Mouse (Mus musculus): ENCODE data around the gene Irak1bp1. TPM values are rescaled to one million over a fixed set of nuclear protein-coding genes. Genes with fewer than 3 reads are reported as not detected.
A peak's percentile ranks its signal among the peaks of the same experiment; 100 is the strongest.

Gene Irak1bp1
- polyA plus RNA-seq, 1 experiment from 2014 or later: 31.3 TPM

- H3K4me1 ChIP-seq (ENCODE audit: control insufficient read depth, insufficient read depth, low read length): 0 out of 2 replicates have a peak, but pooled peaks cover 2% of the 10 kb centered on the region
- ATAC-seq (ENCODE audit: insufficient number of reproducible peaks, low FRiP score, low TSS enrichment, low read depth): no peak
- no peak overlapping the region for H3K4me2 ChIP-seq (ENCODE audit: low read depth, severe bottlenecking)
- no peaks in the 10 kb centered on the region for H3K9me3 ChIP-seq (ENCODE audit: control insufficient read depth, low read length)
- no peak overlapping the region for H3K27ac ChIP-seq (replicated peaks; ENCODE audit: low read depth, low read length)
- H3K36me3 ChIP-seq (ENCODE audit: control insufficient read depth, insufficient read depth, low read length): no peaks in the 10 kb centered on the region
- H3K9ac ChIP-seq (ENCODE audit: low read length): no peak overlapping the region
- no peak for DNase-seq (ENCODE audit: low spot score)
- H3K27me3 ChIP-seq (ENCODE audit: control insufficient read depth, insufficient read depth, low read length): no peaks in the 10 kb centered on the region
- WGBS: 96% methylated on average over 6 of the region's 6 CpGs
- H3K4me3 ChIP-seq (ENCODE audit: low read depth, low read length): no peak overlapping the region
Observed at GRCm38 (mm10) chr9:82826426-82826825, 2.9 kb upstream of the Irak1bp1 start.

- H3K4me2 ChIP-seq (ENCODE audit: low read depth, severe bottlenecking): peak overlapping the region; percentile 47
- DNase-seq (ENCODE audit: low spot score): peak; percentile 93
- WGBS: under 1% methylated on average over 65 of the region's 65 CpGs
- peak overlapping the region; percentile 75 for H3K4me3 ChIP-seq (ENCODE audit: low read depth, low read length)
- H3K27me3 ChIP-seq (ENCODE audit: control insufficient read depth, insufficient read depth, low read length): no peaks in the 10 kb centered on the region
- 0 out of 2 replicates have a peak, but pooled peaks cover 2% of the 10 kb centered on the region for H3K4me1 ChIP-seq (ENCODE audit: control insufficient read depth, insufficient read depth, low read length)
- H3K9ac ChIP-seq (ENCODE audit: low read length): peak overlapping the region; percentile 87
- H3K36me3 ChIP-seq (ENCODE audit: control insufficient read depth, insufficient read depth, low read length): no peaks in the 10 kb centered on the region
- no peaks in the 10 kb centered on the region for H3K9me3 ChIP-seq (ENCODE audit: control insufficient read depth, low read length)
- ATAC-seq (ENCODE audit: insufficient number of reproducible peaks, low FRiP score, low TSS enrichment, low read depth): peak; percentile 92
- H3K27ac ChIP-seq (replicated peaks; ENCODE audit: low read depth, low read length): peak overlapping the region; percentile 89
Observed at GRCm38 (mm10) chr9:82829693-82830430, 522 bp downstream of the Irak1bp1 start.

DNA sequence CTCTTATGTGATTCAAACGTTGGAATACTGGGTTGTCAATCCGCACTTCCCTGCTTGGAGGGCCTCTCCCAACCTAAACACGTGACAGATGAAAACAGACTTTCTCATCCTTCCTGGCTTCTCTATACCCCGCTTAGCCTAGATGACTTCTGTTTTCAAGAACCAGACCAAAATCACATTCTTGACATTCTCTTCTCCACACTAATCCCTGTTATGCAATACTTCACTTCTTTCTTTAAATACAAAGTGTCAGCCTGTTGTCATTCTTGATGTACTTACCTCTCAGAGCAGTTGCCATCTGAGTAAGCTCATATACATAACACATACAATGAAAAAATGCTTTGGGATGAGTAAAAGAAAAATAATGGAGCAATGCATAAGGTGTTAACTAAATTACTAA is 2.6 kb downstream of the Irak1bp1 start:
- Histone ChIP-seq H3K27me3 (ENCODE audit: control insufficient read depth, insufficient read depth, low read length) (no peaks in the 10 kb centered on the region), H3K4me3 (ENCODE audit: low read depth, low read length) (no peak overlapping the region), H3K9me3 (ENCODE audit: control insufficient read depth, low read length) (no peaks in the 10 kb centered on the region), H3K4me1 (ENCODE audit: control insufficient read depth, insufficient read depth, low read length) (0 out of 2 replicates have a peak, but pooled peaks cover 2% of the 10 kb centered on the region), H3K4me2 (ENCODE audit: low read depth, severe bottlenecking) (no peak overlapping the region), H3K27ac (replicated peaks; ENCODE audit: low read depth, low read length) (no peak overlapping the region), H3K36me3 (ENCODE audit: control insufficient read depth, insufficient read depth, low read length) (no peaks in the 10 kb centered on the region), H3K9ac (ENCODE audit: low read length) (no peak overlapping the region)
- 80% methylated on average over 4 of the region's 4 CpGs for WGBS
- DNase-seq (ENCODE audit: low spot score): no peak
- no peak for ATAC-seq (ENCODE audit: insufficient number of reproducible peaks, low FRiP score, low TSS enrichment, low read depth)

DNA sequence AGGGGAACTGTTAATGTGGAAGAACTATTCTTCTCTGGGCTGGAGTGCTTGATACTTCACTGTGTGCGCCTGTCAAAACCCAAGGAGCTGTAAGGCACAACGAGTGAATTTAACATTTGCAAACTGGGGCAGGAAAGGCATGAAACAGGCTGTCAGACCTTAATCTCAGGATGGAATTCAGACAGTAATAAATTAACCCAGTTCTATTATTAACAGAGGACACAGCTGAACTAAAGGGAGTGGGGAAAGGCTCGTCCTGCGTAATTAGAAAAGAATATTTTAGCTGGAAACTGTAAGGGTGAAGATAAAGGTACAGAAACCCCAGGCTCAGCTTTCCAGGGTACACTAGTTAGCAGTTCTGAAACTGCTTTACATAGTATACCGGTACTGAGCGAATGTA is 6.6 kb downstream of the Irak1bp1 start:
- ATAC-seq (ENCODE audit: insufficient number of reproducible peaks, low FRiP score, low TSS enrichment, low read depth) (no peak), DNase-seq (ENCODE audit: low spot score) (no peak)
- WGBS: 78% methylated on average over 6 of the region's 6 CpGs
- Histone ChIP-seq H3K27ac (replicated peaks; ENCODE audit: low read depth, low read length) (no peak overlapping the region), H3K4me2 (ENCODE audit: low read depth, severe bottlenecking) (no peak overlapping the region), H3K27me3 (ENCODE audit: control insufficient read depth, insufficient read depth, low read length) (no peaks in the 10 kb centered on the region), H3K4me3 (ENCODE audit: low read depth, low read length) (no peak overlapping the region), H3K9ac (ENCODE audit: low read length) (no peak overlapping the region), H3K4me1 (ENCODE audit: control insufficient read depth, insufficient read depth, low read length) (no peaks in the 10 kb centered on the region), H3K9me3 (ENCODE audit: control insufficient read depth, low read length) (no peaks in the 10 kb centered on the region), H3K36me3 (ENCODE audit: control insufficient read depth, insufficient read depth, low read length) (no peaks in the 10 kb centered on the region)

GRCm38 (mm10) chr9:82842671-82843070 is 13.3 kb downstream of the Irak1bp1 start:
- ATAC-seq (ENCODE audit: insufficient number of reproducible peaks, low FRiP score, low TSS enrichment, low read depth): no peak
- H3K36me3 ChIP-seq (ENCODE audit: control insufficient read depth, insufficient read depth, low read length): no peaks in the 10 kb centered on the region

GRCm38 (mm10) chr9:82854040-82854439 is 24.7 kb downstream of the Irak1bp1 start:
- 59% methylated on average over 2 of the region's 2 CpGs for WGBS
- DNase-seq (ENCODE audit: low spot score): peak; percentile 42
- Histone ChIP-seq H3K9ac (ENCODE audit: low read length) (no peak overlapping the region), H3K4me2 (ENCODE audit: low read depth, severe bottlenecking) (no peak overlapping the region), H3K4me1 (ENCODE audit: control insufficient read depth, insufficient read depth, low read length) (no peaks in the 10 kb centered on the region), H3K27ac (replicated peaks; ENCODE audit: low read depth, low read length) (no peak overlapping the region), H3K27me3 (ENCODE audit: control insufficient read depth, insufficient read depth, low read length) (no peaks in the 10 kb centered on the region), H3K9me3 (ENCODE audit: control insufficient read depth, low read length) (no peaks in the 10 kb centered on the region), H3K36me3 (ENCODE audit: control insufficient read depth, insufficient read depth, low read length) (no peaks in the 10 kb centered on the region), H3K4me3 (ENCODE audit: low read depth, low read length) (no peak overlapping the region)
- no peak for ATAC-seq (ENCODE audit: insufficient number of reproducible peaks, low FRiP score, low TSS enrichment, low read depth)

More at GRCm38 (mm10) chr9:82842671-82843070, 13.3 kb downstream of the Irak1bp1 start:
- Histone ChIP-seq H3K4me3 (ENCODE audit: low read depth, low read length) (no peak overlapping the region), H3K27ac (replicated peaks; ENCODE audit: low read depth, low read length) (no peak overlapping the region), H3K27me3 (ENCODE audit: control insufficient read depth, insufficient read depth, low read length) (no peaks in the 10 kb centered on the region), H3K4me2 (ENCODE audit: low read depth, severe bottlenecking) (no peak overlapping the region), H3K9me3 (ENCODE audit: control insufficient read depth, low read length) (no peaks in the 10 kb centered on the region), H3K4me1 (ENCODE audit: control insufficient read depth, insufficient read depth, low read length) (no peaks in the 10 kb centered on the region), H3K9ac (ENCODE audit: low read length) (no peak overlapping the region)
- DNase-seq (ENCODE audit: low spot score): no peak
- 91% methylated on average over 4 of the region's 4 CpGs for WGBS

DNA sequence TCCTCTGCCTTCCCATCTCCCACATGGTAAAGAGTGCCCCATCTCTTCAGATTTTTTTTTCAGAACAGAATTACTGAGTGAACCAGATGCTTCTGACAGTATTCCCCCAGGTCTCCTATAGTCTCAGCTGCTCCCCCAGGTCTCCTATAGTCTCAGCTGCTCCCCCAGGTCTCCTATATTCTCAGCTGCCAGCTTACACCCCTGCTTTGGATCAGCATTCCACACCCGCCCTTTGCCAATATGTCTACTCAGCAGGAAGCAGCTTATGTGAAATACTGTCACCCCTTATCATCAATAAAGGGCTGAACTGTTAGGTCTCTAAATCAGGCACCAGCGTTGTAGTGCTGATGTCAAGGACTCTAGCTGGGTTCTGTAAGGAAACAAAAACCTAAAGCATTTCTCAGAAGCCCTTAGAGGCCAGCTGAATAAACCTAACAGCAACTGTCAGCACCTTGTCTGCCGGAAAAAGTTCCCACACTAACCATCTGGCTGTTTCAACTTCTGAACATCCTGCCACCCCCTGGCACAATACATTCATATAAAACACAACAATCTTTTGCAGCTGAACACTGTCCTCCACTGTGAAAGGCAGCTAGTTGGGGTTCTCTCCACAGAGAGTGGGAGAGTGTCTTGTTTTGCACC is 25.8 kb downstream of the Irak1bp1 start:
- no peak overlapping the region for H3K27ac ChIP-seq (replicated peaks; ENCODE audit: low read depth, low read length)
- H3K9me3 ChIP-seq (ENCODE audit: control insufficient read depth, low read length): no peaks in the 10 kb centered on the region
- H3K4me2 ChIP-seq (ENCODE audit: low read depth, severe bottlenecking): no peak overlapping the region
- no peaks in the 10 kb centered on the region for H3K27me3 ChIP-seq (ENCODE audit: control insufficient read depth, insufficient read depth, low read length)
- no peak overlapping the region for H3K4me3 ChIP-seq (ENCODE audit: low read depth, low read length)
- WGBS: 42% methylated on average over 3 of the region's 3 CpGs
- ATAC-seq (ENCODE audit: insufficient number of reproducible peaks, low FRiP score, low TSS enrichment, low read depth) (no peak), DNase-seq (ENCODE audit: low spot score) (no peak)
- no peaks in the 10 kb centered on the region for H3K4me1 ChIP-seq (ENCODE audit: control insufficient read depth, insufficient read depth, low read length)
- H3K9ac ChIP-seq (ENCODE audit: low read length): no peak overlapping the region
- H3K36me3 ChIP-seq (ENCODE audit: control insufficient read depth, insufficient read depth, low read length): no peaks in the 10 kb centered on the region

DNA sequence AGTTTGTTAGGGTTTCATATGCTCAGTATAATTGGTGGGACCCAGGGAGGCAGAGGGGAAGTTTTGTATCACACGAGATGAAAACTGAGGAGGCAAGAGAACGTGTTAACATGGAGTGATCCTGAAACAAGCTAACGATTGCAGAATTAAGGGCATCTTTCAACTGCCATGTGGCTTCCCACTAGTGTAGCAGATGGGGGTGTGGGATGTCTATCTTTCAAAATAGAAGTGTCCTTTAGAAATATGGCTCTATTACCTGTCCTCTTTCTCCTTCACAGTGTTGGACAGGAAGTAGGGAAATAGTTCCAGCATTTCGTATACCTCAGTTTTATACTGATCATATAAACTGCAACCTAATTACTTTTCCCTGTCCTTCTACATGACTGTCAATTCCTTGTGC is 26.9 kb downstream of the Irak1bp1 start:
- DNase-seq (ENCODE audit: low spot score) (no peak), ATAC-seq (ENCODE audit: insufficient number of reproducible peaks, low FRiP score, low TSS enrichment, low read depth) (no peak)
- no peak overlapping the region for H3K4me2 ChIP-seq (ENCODE audit: low read depth, severe bottlenecking)
- no peak overlapping the region for H3K9ac ChIP-seq (ENCODE audit: low read length)
- no peaks in the 10 kb centered on the region for H3K9me3 ChIP-seq (ENCODE audit: control insufficient read depth, low read length)
- WGBS: 83% methylated on average over 4 of the region's 4 CpGs
- no peak overlapping the region for H3K27ac ChIP-seq (replicated peaks; ENCODE audit: low read depth, low read length)
- H3K4me3 ChIP-seq (ENCODE audit: low read depth, low read length): no peak overlapping the region
- H3K27me3 ChIP-seq (ENCODE audit: control insufficient read depth, insufficient read depth, low read length): no peaks in the 10 kb centered on the region
- no peaks in the 10 kb centered on the region for H3K36me3 ChIP-seq (ENCODE audit: control insufficient read depth, insufficient read depth, low read length)
- no peaks in the 10 kb centered on the region for H3K4me1 ChIP-seq (ENCODE audit: control insufficient read depth, insufficient read depth, low read length)
